Mouse (Mus musculus): Measurements from ENCODE around the gene Reg4.

DNA sequence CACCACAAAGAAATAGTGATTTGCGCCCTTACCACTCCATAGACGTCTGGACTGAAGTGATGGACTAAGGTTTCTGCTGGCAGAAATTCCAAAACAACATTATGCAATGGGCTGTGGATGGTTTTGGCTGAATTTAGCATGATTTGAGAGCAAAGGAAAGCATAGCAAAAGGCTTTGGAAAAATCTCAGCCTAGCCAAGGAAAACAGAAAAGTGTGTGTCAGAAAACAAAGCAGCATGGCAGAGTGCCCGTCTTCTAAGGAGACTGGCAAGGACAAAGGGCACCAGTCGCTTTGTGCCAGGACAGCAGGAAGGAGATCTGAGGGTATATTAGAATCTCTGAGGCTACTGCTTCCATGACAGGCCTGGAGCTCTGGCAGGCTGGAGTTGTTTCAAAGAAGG is 43.6 kb upstream of the Reg4 start:
- no peak for TF ChIP-seq POLR2A (IDR thresholded peaks at IDR 0.05; ENCODE audit: borderline replicate concordance, insufficient read depth, low read length)
- no peak for TF ChIP-seq CTCF (IDR thresholded peaks at IDR 0.05; ENCODE audit: borderline replicate concordance, insufficient read depth, low read depth, low read length)
